Mouse (Mus musculus) v-Abl transformed pro-B cells (cell line): ENCODE measurements around the gene Nr1h3.
"Not testable (repeated sequence)": the region's sequence is repeated elsewhere in the genome, so short reads cannot be mapped to it uniquely, and the experiment has no call there.

Source experiments
- in situ Hi-C, 2 experiments: fragments of 400-800 bp; cut with MboI; formaldehyde crosslinking; loops; one replicate each; pipeline ENCODE4 v1.15.1; 2025; ENCODE audit not compliant: unreplicated experiment in 2 of 2

Gene Nr1h3

DNA sequence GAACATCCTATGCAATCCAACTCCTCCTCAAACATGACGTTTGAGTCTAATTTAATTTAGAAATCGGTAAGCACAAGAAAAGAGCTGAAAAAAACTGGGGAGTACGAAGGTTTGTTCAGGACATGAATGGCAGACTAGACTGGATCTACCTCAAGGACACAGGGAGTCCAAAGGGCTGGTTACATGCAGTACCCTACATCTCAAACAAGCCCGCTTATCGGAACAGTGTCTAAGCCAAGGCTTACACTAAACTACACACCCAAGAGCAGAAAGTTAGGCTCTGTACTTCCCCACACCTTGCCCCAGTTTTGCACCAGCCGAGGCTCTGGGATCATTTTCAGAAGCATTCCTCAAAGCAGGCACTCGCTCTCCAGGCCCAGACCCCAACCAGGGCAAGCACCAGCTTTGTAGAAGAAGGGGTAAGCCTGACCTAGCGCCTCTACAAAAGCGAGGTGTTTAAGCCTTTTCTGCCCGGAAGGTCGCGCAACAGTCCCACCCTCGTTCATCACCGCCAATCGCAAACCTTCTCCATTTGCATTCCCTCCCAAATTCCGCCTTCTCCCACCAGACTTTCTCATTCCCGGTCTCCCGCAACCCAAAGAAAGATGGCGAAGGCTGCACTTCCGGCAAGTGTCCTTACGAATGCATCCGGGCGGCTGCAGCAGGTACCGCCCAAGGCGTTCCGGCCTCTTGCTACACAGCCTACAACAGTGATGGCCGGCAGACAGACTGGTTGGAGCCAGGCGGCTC is at the start of gene Nr1h3, which contains the start of gene Acp2:
Gene Nr1h3 (minus strand): TSS at position 613 of the 750 bp plus-strand sequence.
Gene Acp2 (plus strand): TSS at position 664 of the 750 bp plus-strand sequence.
- in situ Hi-C loops = no loop called here

DNA sequence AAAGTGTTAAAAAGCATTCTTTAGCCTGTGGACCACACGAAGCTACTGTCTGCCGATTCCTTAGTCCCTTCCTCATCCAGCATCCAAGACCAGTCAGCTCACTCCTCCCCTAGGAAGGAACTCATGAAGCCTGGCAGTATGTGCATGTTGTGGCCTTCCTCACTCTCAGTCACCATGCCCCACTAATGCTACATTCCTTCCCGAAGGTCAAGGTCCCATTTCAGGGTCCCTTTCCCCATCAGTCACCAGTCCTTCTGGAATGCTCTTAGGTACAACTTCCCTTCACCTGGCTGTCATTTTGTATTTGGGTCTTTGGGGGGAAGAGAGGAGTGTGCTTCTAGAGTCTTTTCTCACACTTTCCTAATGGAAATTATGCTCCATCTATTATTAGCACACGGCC is 49.4 kb upstream of the Nr1h3 start:
- in situ Hi-C loops = no loop called here

DNA sequence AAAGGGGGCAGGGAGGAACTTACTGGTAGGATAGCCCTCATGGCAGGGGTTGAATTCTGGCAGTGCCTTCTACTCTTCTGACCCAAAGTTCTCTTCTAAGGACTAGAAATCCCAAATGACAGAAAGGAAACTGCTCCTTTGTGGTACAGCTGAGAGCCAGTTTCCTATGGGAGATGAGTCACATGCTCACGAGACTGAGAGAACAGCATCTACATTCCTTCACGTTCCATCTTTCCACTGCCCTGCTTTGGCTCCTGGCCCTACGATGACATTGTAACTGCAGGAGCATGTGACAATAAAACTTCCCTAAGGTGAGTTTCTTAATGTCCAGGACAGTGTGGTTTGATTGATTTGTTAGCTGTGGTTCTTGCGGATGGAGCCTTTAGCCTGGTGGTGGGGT is 45.7 kb upstream of the Nr1h3 start:
- in situ Hi-C loops = no loop called here

DNA sequence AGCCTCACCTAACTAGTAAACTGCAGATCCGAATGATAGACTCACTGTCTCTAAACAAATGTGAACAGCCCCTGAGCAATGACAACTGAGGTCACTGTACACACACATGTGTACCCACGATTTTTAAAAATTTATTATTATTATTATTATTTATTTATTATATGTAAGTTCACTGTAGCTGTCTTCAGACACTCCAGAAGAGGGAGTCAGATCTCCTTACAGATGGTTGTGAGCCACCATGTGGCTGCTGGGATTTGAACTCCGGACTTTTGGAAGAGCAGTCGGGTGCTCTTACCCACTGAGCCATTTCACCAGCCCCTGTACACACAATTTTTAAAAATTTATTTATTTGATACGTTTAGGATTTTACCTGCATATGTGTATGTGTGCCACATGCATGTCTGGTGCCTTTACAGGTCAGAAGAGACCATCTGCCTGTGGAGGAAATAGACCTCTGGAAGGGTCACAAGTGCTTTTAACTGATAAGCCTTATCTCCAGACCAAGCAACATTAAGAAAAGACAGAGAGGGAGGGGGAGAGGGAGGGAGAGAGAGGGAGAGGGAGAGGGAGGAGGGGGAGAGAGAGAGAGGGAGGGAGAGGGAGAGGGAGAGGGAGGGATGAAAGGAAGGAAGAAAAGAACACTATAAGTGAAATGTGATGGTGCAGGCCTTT is 42.1 kb upstream of the Nr1h3 start:
- in situ Hi-C loops = no loop called here

DNA sequence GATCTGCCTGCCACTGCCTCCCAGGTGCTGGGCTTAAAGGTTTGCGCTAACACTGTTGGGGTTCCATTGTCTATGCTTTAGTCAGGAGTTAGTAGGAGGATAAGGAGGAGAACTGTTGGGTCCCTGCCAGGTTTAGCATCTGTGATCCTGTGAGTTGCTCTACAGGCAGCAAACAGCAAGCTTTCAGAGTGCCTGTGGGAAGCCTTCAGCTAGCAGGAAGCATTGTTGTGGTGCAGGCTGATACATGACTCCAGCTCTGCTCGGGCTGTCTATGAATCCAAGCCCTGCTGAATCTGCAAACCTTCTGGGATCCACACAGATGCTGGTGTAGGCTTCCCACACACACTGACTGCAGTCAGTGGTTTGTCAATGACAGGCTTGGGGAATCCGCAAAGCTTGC is 40.8 kb upstream of the Nr1h3 start:
- in situ Hi-C loops = no loop called here

DNA sequence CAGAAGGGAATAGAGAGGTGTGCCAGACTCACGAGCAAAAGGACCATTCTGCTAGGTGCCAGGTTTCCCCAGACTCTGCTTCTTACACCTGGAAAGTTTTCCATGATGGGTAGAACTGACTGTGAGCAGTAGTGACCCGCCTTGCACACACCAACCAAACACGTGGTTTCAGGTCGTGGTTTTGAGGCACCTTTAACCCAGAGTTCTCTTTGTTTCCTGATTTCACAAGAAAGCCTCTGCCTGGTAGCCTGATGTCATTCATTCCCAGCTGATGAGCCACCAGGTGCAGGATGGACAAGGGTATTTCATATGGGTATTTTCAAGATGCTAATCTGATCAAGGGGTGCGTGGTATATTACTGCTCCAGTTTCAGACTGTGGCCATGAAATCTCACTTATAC is 39.9 kb upstream of the Nr1h3 start:
- in situ Hi-C loops = no loop called here

DNA sequence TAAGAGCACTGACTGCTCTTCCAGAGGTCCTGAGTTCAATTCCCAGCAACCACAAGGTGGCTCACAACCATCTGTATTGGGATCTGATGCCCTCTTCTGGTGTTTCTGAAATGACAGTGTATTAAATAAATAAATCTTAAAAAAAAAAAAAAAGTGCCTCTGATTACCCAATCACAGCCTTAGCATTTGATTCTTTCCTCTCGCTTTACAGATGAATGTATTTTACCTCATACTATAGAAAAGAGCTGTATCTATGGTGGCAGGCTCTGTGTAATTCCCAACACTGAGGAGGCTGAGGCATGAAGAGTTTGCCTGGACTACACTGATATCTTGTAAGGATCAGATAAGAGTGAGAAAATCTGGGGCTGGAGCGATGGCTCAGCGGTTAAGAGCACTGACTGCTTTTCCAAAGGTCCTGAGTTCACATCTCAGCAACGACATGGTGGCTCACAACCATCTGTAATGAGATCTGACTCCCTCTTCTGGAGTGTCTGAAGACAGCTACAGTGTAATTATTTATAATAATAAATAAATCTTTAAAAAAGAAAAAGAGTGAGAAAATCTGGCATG is 35.0 kb upstream of the Nr1h3 start:
- in situ Hi-C loops = not testable (repeated sequence)

DNA sequence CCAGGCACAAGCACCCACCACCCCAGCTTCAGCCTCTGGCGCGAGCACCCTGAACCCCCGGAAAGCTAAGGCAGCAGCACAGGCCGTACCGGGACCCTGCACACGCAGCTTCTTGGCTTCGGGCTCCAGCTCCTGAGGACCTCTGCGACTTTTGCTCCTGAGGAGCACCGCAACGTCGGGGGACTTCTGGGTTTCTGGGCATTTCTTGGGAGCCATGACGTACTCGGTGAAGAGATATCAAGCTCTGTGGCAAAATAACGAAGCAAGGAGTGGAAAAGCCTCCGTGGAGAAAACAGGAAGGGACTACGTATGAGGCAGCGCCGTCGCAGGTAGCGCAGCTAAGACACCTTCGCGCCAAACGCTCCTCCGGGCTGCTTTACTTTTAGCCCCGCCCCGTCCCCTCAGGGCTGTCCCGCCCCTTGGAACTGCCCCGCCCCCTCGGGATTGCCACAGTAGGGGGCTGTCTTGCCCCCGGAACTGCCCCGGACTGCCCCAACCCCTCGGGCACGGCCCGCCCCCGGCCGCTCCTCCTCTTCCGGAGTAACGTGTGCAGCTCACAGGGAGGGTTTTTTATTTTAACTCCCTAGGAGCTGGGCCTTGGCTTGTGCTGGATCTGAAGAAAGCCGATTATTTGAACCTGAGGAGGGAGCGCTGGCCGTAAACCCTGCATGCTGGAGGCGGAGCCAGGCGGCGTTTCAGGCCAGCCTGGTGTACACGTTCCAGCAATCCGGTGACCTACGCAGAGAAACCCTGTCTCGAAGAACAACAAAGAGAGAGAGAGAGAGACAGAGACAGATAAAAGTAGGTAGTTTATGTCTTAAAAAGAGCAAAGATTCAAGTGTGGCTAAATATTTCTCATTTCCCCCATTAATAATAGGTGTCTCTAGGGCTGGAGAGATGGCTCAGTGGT is 34.2 kb upstream of the Nr1h3 start, which contains the start of gene Ddb2:
Gene Ddb2 (minus strand): TSS at position 382 of the 910 bp plus-strand sequence.
- in situ Hi-C loops = no loop called here

DNA sequence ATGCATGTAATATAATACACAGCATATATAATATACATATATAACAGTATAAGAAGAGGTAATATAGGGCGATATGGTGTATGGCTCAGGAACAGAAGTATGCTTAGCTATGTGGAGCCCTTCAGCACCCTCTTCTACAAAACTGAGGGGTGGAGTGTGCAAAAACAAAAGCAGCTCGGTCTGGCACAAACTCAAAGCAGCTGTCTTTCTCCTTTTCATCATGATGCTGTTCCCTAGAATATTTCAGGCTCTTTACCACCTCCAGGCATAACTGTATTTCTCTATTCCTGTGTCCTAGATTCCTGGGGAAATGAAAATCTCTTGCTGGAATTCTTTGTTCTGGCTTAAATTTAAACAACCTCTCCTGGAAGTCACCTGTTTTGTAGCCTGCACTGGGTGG is 27.1 kb upstream of the Nr1h3 start:
- in situ Hi-C loops = no loop called here

DNA sequence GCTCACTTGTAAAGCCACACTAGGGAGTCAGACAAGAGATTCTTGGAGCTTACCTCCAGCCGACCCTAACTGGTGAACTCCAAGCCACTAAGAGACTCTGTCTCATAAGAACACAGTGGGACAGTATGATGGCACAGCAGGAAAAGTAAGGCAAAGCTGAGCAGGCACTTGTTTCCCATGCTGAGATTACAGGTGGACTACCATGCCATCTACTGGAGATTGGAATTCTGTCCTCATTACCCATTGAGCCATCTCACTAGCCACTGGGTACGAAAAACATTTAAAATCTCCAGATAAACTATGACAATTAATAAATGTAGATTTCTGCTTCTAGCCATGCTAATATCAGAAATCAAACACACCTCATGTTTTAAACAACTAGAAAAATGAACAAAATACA is 21.0 kb upstream of the Nr1h3 start:
- in situ Hi-C loops = no loop called here

DNA sequence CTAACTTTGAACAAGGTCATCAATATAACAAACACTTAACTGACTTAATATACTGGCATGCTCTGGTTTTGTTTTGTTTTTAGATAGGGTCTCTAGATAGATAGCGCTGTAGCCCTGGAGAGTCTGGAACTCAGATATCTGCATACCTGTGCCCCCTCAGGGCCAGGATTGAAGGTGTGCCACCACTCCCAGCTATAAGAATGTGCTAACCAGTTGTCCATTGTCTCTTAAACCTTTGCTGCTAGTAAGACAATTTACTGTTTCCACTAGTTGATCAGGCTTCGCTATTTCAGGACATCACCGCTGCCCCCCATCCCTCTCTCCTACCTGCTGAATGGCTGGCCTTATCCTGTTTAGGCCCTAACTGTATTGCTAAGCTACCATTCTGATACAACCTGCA is 17.9 kb upstream of the Nr1h3 start:
- in situ Hi-C loops = no loop called here

DNA sequence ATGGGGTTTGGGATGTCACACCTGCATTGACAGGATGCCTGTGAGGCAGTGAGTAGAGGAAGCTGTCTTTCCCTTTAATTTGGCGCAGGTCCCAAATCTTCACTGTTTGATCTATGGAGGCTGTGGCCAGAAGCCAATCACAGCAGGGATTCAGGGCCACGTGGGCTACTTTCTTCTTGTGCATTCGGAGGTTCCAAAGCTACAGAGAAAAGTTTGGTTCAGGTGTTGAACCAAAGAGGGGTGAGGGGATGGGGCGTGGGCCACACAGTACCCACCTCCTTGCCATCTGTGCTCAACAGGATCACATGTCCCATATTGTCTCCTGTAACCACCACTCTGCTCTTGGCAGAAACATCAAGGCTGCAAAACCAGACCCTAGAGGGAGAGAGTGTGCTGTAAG is 14.4 kb upstream of the Nr1h3 start:
- in situ Hi-C loops = no loop called here

DNA sequence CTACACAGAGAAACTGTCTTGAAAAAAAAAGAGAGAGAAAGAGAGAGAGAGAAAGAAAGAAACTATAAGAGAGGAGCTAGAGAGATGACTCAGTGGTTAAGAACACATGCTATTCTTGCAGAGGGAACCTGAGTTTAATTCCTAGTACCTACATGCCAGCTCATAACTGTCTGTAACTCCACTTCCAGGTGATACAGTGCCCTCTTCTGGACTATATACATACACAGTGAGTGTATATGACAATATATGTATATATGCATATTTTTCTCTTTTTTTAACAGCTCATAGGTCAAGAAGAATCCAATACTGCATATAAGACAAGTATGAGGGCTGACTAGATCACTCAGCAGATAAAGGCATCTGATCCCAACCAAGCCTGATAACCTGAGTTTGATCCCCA is 10.7 kb upstream of the Nr1h3 start:
- in situ Hi-C loops = no loop called here

DNA sequence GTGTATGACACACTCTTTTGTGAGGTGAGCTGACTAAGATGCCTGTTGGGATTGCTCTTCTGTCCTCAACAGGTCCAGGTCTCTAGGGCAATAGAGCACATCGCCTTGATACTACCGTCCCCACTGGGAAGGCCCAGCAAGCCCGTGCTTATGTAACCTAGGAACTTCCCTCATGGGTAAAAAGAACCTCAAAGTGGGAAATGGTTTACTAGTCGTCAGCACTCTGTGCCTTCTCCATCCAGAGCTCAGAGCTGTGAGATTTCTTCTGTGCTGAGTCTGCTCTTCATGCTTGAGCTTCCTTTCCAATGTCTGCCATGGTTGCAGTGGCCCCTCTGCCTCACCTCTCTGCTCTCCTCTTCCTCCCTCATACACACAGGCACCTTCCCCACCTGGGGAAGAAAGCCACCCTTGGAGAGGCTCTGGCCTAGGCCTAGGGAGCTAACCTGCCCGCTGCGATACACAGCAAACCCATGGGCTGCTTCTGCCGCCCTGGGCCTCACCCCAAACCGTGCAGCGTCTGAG is 3.7 kb upstream of the Nr1h3 start:
- in situ Hi-C loops = no loop called here

DNA sequence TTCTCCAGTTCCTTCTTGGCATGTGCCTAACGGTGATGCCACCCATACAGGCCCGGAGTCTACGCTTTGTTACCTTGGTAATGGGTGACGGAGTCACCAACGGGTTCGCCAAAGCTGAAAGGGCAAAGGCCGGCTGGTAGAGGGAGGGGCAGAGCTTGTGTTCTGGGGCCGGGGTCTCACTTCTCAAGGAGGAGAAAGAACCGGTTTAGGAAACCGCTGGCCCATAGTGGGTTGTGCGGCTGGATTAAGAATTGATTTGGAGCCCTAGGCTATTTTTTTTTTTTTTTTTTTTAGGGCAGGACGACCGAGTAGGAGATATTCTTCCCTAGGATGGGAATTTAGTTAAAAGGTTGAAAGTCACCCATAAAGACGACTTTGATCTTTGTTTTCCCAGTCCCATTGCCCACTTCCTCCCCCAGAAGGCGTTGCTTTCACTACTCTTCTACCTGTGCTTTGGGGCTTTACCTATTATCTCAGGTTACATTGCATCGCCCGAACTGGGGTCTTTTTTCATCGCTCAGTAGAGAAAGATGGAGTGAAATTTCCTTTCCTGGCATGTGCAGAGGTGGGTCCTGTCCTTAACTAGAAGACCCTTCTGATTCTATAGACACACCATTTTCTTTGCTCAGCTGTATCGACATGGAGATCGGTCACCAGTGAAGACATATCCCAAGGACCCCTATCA is 480 bp upstream of the Nr1h3 start:
- in situ Hi-C loops = no loop called here

DNA sequence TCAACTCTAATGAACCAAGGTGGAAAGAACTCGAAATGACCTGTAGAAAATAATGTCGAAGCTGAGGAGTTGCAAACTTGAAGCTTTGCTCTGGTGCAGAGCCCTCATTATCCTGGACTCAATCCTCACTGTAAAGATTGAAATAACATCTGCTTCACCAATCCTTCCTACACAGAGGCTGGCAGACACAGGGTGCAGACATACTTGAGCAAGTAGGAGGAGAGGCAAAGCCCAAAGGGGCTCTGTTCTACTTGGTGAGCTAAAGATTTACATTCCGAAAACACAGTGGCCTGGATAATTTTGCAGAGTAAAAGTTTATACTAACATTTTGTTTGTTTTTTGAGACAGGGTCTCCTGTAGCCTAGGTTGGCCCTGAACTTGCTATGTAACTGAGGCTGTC is 3.7 kb downstream of the Nr1h3 start:
- in situ Hi-C loops = loop anchor here in 1 of 2 experiments (5.0 to 10.0 kb wide), 2 partner anchors 87 to 334 kb away; no protein-coding TSS in a partner anchor

DNA sequence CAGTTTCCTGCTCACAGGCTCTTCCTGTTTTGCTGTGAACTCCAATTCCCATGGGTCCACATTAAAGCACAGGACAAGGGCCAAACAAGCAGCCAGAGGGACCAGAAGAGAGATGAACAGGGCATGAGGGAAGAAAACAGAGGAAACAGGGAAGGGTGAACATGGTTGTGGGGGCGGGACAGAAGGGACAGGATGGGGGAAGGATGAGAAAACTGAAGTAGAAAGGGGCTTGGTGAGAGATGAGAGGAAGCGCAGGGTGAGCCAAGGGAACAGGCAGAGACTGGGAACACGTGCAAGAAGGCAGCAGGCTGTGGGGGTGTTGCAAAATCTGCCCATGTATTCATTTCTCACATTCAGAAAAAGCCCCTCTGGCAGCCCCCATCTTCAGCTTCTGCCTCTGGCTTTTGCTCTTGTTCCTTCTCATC is 6.0 kb downstream of the Nr1h3 start:
- in situ Hi-C loops = loop anchor here in 1 of 2 experiments (5.0 to 10.0 kb wide), 2 partner anchors 84 to 332 kb away; no protein-coding TSS in a partner anchor

DNA sequence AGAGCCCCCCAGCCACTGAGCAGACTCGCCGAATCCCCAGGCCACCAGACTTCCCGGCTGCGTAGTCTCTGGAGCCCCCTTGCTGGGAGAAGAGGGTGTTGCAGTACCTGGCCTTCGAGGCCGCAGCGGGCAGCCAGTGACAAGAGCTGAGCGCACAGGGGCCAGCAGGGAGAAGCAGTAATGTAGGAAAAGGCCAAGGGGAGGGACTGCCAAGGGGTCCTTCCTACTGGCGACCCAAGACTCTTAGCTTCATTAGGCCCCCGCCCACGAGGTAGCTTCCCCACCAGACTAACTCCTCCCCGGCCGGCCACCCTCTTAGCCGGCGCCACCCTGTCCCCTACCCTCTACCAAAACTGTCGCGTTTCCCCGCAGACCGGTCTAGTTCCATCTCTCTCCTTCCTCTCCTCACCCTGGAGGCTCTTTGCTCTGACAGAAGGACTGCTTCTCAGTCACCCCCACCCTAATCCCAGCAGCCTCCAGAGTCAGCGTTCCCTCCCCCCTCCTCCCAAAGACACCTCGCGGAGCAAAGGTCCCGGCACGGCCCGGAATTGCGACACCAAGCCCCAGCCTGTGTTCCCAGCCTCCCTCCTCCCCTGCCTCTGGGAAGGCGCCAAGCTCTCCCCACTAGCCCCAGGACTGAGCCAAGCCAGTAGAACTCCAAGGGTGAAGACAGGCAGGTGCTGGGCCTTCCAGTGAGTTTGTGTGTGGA is 7.9 kb downstream of the Nr1h3 start:
- in situ Hi-C loops = loop anchor here (5.0 to 10.0 kb wide), 3 partner anchors 82 to 330 kb away; no protein-coding TSS in a partner anchor

DNA sequence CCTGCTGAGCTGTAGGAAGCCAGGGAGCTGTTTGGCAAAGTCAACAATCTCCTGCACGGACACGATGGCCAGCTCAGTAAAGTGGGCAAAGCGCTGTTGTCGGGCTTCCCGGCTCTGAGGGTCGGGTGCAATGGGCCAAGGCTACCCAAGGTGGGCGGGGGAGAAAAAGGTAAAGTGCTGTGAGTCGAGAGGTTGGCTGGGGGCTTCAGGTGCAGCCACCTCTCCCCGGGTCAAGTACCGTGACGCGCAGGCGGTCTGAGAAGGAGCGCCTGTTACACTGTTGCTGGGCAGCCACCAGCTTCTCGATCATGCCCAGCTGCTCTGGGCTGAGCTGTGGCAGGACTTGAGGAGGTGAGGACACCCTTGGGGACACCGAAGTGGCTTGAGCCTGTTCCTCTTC is 12.1 kb downstream of the Nr1h3 start:
- in situ Hi-C loops = loop anchor here (5.0 to 10.0 kb wide), 3 partner anchors 78 to 326 kb away; no protein-coding TSS in a partner anchor
